Mouse (Mus musculus) E14TG2a.4 (cell line): ENCODE data around the gene Ankrd13a.

Experiments used
- CTCF ChIP-seq: conservative IDR thresholded peaks from 2 replicates; pipeline ENCODE4 v1.5.1; 2014; ENCODE audit warnings: low read length
- NANOG ChIP-seq: IDR thresholded peaks from 2 replicates; pipeline ENCODE4 v1.6.1; 2014; ENCODE audit warnings: borderline replicate concordance, low read length, mixed read lengths

DNA sequence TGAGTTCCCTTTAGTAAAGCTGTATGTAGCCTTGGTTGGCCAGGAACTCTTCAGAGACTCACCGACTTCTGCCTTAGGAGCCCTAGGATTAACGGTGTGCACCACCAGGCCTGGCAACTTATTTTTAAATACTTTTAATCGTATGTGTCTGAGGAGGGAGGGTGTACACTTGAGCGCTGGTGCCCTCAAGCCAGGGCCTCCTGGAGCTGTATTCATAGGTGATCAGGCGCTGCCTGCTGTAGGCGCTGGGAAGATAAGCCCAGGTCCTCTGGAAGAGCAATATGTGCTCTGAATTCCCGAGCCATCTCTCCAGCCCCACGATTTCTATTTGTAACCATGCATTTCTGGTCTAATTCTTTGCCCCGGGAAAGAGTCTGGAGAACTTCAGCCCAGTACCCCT lies 32.6 kb downstream of the Ankrd13a start:
- TF ChIP-seq CTCF (no peak), NANOG (no peak)
